Mouse (Mus musculus) gonadal fat pad, adult 2 months (tissue): ENCODE measurements around the gene Inka1. TPM values are rescaled to one million over a fixed set of nuclear protein-coding genes. Genes with fewer than 3 reads are reported as not detected.

ENCODE experiments used
- DNase-seq: peaks from one replicate; pipeline ENCODE4 v3.0.0-alpha.2; 2012; ENCODE audit warnings: low read depth
- polyA plus RNA-seq: library from polyadenylated mRNA; depleted of rRNA; stranded (reverse); fragments of >200 nt; gene quantifications from 2 replicates; pipeline ENCODE4 v1.2.3, GENCODE M21; 2012

Inka1 gene
- polyA plus RNA-seq, 1 experiment = 20.8 TPM

DNA sequence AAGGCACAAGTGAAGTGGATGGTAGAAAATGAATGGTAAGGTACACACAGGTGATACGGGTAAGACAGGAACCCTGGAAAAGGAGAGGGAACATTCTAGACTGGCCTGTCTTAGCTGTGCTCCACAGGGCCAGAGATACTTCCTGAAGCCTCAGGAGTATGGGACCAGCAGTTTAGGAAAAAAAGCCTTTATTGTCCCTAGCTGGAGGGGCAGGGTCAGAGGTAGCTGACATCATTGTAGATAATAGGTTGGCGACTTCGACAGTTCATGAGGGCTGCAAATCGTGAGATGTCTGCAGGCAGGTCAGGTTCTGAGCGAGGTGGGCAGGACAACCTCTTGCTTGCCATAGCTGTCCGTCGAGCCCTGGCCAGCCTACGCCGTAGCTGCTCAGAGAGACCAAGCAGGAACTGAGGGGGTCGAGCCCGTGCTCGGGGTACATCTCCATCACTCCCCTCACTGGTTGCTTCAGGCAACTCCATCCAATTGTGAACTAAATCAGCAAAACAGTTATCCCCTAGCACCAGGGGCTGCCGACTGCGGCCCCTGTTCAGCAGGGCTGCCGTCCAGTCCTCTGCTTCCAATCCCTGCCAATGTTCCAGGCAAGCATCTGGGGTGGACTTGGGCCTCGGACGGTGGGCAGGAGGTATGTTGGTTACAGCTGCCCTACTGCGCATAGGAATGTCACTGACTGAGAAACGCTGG, 1.5 kb downstream of the Inka1 start:
- DNase-seq = no peak

DNA sequence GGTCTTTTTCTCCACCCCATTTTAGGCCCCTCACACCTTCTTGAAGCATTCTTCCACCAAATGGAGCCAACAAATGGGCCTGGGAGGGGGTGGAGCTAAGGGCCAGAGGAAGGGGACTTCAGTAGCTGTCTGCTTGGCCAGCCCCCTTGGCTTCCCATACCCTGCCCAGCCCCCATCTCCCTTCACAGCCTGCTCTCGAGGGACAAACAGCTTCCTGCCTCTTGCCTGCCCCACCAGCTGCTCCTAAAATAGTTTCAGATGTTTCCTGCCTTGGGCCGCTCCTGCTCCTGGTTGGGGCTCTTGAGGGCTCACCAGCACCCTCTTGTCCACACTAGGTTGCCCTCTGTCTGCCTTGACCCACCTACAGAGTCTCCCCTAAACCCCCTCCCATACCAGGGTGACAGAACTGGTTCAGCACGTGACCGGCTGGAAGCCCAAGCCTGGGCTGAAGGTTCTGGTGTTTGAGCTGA, 2.2 kb downstream of the Inka1 start:
- DNase-seq = no peak

DNA sequence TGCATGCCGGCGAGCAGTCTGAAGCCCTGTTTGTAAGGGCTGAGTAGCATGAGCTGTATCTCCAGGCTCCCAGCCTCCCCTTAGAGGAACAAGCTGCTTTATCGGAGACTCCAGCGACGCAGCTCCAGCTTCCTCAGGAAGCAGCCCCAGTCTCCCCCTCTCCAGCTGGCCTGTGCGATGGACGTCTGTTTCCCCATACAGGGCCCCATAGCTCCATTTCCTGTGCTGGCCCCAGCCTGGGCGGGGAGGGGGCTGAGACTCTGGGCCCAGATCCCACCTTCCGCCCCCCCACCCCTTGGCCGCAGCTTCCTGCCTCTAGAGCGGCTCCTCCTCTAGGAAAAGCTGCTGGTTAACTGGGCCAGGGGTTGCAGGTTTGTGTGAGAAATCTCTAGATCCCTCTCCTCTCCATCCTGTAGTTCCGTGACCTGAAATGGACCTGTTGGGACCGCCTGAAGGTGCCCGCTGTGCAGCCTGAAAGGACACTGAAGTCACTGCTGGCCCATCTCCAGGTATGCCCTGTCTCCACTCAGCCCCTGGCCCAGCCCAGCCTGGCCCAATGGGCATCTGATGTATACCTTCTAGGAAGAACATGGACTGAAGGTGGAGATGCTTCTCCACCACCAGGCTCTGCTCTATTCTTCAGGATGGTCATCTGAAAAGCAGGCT, 2.9 kb downstream of the Inka1 start, which contains the start of gene Gm20661:
Gene Gm20661, plus strand, starts transcription at position 378 of the 666 bp plus-strand sequence.
- no peak for DNase-seq

DNA sequence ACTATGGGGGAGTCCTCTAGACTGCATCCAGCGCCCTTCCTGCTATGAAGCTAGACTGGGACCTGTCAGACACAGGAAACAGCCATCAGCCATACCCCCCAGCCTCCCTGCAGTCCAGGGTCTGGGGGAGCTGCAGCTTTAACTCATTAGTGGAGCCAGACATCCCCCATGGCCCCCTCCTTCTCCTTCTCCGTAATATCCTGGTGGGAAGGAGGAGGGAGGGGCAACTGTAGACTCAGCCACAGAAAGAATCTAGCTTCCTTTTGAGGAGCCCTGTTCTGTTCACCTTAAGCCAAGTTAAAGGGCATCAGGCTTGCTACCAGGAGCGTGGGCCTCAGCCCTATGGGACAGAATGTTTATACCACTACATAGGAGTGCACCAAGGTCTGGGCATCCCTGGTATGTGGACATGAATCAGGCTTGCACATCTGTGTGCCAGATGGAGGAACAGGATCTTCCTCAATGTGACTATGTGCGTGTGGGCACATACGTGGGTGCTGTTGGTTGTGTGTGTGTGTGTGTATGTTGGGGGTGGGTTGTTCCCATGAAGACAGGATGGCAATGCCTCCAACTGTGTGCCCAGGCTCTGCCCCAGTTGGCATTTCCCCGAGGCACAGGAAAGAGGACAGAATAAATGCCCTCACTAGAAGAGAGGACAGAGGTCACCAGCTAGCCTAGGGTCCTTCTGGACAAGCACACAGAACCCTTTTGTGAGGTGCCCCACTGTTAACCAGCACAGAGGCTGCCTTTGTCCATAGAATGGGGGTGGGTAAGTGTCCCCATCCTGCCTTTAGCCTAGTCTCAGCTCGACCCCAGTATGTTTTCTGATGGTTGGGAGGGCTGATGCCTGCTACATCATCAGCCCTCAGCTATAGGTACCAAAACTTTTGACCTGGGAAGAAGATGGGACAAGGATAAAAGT, 3.7 kb downstream of the Inka1 start:
- DNase-seq = no peak

DNA sequence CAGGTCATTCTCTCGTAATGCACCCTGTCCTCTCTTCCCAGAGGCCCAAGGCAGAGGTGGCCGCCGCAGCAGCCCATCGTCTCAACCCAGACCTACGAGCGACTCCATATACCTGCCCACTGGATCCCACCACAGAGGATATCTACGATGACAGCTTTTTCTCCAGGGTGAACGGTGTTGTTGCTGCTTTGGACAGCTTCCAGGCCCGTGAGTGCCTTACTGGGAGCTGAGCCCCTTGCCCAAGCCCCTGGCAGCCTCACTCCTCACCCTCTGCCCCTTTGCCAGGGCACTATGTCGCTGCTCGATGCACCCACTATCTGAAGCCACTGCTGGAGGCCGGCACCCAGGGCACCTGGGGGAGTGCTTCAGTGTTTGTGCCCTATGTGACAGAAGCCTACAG, 6.9 kb downstream of the Inka1 start:
- DNase-seq = no peak

DNA sequence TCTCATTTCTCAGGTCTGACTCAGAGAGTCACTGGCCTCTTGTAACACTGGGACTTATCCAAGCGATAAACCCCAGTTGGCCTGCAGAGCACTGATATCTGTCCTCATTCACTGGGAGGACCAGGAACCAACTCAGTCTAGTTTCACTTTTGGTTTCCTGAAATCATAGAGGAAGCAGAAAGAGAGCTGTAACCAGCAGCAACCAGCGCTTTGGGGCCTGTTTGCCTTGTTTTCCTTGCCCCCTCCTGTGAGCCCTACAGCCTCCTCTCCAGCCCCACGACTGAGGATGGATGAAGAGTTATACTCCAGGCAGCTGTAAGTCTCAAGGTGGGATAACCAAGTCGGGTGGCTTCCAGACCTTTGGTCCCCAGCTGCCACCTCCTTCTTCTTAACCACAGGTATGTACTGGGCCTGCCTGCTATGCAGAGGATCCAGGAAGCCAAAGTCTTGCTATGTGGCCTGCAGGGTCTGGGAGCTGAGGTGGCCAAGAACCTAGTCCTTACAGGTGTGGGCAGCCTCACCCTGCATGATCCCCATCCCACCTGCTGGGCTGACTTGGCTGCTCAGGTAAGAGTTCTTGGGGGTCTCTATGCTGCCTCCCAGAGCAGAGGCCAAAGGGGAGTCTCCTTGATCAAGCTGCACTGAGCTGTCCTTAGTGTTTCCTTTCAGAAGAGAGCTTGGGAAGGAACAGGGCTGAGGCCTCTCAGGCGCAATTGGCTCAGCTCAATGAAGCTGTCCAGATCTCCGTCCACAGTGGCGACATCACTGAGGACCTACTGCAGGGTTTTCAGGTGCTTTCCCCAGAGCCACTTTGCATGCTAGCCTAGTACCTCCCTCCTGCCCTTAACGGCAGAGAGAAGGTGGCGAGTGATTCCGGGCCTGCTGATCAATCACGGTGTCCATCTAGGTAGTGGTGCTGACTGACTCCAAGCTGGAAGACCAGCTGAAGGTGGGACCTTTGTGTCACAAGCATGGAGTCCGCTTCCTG, 10.0 kb downstream of the Inka1 start, which contains the start of gene Uba7:
Gene Uba7, plus strand, starts transcription at position 107 of the 988 bp plus-strand sequence.
- DNase-seq = no peak

DNA sequence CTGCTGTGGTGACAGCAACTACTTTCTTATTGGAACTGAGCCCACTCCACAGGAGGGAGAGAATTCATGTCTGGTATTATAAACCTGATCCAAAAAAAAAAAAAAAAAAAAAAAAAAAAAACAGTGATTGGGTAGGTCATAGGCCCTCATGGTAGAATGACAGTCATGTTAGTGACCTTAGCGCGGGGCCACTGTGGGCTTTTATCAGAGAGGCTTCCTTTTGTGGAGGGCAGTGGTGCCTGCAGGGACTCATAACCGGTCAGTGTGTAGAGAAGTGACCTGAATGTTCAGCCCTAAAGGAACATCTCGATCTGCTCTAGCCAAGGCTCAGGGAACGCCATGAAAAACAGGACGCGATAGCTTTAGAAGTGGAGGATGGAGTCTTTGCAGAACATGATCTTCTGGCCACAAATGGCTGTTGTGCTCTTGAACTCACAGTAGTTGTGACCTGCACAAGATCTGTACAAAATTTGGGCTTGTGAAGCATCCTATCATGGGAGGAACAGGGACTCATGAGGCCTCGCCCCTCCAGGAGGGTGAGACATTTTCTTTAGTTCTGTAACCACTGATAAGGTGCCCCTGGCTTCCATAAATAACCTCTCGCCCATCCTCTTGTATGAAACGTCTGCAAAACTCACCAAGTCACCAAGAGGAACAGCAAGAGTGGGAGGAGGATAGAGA, 11.0 kb downstream of the Inka1 start:
- no peak for DNase-seq

DNA sequence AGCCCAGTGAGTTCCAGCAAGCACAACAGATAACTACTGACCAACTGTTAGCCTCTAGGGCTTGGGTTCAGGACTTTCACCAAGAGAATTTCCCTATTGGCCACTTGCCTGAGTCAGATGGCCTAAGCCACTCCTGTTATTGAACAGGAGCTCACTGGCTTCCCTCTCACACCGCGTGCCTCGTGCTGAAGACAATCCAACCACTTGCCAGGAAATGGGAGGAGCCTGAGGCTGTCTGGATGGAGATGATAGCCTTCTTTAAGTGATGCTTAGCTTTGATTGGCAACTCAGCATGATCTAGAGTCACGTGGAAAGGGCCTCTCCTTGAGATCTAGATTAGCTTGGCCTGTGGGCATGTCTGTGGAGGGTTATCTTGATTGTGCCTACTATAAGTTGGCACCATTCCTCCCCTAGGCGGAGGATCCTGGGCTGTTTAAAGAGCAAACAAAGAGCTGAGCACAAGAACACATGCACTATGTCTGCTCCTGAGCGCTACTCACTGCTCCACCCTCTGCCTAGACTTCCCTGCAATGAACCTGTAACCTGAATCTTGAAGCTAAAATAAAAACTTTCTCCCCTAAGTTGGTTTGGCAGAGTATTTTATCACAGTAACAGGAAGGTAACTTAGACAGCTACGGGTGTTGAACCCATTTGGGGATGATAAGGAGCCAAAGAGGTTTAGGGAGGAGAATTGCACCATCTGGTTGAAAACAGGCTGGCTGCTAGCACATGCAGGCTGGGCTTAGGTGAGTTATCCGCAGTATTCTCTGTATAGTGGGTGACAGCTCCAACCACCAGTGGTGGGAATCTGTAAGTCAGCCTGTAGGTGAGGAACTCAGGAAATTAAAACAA, 13.8 kb downstream of the Inka1 start:
- no peak for DNase-seq

DNA sequence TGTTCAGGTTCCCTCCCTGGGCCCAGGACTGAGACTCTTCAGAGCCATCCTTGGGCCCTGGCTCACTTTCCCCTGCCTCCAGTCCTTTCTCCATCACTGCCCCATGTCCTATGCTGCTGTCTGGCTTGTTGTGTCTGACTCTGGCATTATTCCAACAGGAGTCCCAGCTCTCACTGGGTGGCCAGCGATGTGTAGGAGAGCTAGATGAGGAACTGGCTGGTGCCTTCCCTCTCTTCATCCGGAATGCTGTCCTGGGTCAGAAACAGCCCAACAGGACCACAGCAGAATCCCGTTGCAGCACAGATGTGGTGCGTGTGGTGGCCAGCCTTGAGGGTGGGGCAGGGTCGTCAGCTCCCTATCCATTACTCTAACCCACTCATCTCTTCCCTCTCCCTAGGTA, 15.4 kb downstream of the Inka1 start:
- no peak for DNase-seq

DNA sequence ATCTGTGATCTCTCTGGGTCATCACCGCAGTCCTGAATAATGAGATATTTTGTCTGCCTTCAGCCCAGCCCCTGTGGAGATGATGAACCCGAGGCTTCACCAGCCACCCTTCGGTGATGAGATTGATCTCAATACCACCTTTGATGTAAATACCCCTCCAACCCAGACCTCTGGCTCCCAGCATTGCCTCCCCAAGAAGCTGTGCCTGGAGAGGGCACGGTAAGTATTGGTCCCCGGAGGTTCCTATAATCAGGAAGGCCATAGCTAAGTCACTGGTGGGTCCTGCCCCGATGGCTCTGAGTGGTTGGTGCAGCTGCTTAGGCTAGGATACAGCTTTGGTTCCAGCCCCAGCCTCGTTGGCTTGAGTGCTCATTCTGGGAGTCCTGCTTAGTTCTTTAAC, 17.1 kb downstream of the Inka1 start:
- no peak for DNase-seq

DNA sequence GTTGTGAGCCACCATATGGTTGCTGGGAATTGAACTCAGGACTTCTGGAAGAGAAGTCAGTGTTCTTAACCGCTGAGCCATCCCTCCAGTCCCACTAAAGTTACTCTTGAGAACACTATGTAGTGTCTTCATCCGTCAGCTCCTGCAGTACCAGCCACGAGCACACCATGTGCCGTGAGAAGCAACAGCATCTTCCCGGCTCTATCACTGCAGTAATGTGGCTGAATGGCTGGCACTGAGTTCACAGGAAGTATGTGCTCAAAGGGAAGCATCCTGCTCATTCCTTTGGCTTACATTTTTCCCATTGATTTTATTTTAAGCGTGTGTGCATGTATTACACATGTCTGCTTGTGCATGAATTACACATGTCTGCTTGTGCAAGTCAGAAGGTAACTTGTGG, 18.2 kb downstream of the Inka1 start:
- no peak for DNase-seq

DNA sequence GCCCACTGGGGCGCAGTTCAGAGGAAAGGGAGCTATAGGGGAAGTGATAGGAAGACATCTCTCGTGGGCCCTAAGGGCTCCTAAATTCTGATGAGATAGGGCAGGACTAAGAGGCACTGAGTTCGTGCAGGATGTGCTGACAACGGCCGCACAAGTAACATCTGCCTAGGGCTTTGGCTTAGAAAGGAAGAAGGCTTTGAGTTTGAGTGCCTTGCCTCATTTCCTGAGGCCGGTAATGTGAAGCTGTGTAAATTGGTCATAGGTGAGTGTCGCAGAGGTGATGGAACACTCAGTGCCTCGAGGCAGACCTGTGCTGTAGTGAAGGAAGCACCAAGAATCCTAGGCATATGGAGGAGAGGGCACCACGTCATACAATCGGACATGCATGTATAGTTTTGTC, 19.0 kb downstream of the Inka1 start:
- no peak for DNase-seq

DNA sequence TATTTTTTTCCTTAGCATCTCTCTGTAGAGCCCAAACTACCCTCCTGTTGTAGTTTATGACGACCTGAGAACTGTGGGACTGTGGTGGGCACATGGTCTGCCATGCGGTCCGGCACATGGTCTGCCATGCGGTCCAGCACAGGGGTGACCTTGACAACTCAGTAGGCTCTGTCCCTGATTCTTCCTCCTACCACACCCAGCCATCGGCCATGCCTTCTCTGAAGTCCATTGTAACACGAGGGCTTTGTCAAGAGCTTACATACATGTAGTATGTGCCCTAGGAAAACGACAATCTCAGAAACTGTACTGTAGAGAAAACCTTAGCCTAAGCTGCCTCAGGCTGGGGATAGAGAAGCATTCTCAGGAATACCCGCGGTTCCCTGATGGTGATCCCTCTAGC, 21.0 kb downstream of the Inka1 start:
- no peak for DNase-seq

DNA sequence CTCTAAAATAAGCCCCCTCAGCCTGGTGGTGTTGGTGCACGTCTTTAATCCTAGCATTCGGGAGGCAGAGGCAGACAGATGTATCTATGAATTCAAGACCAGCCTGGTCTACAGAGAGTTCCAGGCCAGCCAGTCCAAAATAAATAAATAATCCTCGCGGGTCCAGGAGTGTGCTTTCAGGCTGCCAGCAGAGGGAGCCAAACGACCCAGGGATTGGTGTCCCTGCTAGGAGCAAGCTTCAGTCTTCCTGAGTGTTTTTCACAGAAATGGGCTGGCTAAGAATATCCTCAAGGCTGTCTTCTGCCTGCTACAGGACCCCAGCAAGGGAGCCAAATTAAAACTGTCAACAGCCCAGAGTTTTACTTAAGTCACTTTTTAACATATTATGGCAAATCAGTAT, 22.0 kb downstream of the Inka1 start:
- DNase-seq = no peak

DNA sequence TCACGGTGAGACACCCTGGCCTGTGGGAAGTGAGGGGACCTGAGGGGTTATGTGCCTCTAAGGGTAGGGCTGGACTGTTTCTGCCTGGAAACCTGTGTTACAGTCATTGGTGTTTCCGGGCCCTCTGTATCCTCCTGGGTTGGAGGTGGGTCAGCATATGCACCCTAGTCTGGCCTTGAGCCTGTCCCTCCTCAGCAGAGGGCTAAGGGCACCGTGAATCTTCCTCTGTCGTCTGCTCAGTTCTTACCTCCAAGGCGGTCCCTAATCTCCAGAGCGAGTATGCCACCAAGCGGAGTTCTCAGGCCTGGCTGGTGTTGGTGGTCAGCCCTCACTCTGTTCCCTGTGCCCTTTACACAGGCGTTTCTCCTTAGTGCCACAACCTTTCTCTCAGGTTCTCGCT, 22.8 kb downstream of the Inka1 start:
- DNase-seq = no peak

DNA sequence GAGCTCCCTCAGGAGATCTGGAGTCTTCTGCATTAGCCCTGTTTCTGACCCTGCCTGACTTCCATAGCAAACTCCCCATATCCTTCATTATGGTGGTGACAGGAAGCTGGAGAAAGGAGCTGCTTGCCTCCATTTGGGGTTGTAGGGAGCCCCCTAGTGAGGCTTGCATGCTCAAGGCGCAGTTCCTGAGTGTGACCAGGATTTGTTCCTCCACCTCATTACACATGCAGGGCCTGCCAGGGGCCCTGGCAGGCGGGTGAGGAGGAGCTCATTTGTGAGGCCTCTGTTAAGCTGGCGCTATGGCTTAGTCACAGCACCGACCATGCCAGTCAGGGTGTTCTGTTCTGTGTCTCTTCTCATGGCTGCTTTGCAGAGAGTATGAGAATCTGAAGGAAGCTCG, 23.8 kb downstream of the Inka1 start:
- DNase-seq = no peak

DNA sequence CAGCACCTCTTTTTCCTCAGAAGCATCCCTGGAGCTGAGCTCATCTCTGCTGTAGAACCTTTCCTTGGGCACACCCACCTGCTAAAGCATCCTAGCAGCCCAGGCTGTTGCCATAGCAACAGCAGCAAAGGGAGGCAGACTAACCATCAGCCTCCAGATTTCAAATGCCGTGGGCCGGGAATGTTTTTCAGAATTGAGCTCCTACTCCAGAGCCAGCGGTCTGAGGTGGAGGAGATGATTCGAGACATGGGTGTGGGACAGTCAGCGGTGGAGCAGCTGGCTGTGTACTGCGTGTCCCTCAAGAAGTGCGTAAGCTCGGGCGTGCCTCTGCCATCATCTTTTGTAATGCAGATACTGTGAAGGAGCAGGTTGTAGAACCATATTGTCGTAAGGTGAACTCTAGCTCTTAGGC, 24.3 kb downstream of the Inka1 start:
- no peak for DNase-seq

DNA sequence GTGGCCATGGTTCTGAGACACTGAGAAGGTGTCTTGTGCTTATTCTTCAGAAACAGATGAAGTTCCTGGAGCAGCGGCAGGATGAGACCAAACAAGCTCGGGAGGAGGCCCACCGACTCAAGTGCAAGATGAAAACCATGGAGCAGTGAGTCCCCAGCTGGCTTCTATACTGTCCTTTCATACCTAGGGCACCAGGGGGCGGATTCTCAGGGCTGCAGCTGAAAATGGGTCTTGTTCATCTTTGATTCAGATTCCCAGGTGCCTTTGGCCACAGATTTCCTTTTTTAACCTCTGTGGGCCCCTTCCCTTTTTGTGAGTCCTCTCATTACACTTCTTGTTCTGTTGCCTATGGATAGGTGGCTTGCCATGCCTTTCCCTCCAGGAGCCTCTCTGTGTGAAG, 24.8 kb downstream of the Inka1 start:
- no peak for DNase-seq

DNA sequence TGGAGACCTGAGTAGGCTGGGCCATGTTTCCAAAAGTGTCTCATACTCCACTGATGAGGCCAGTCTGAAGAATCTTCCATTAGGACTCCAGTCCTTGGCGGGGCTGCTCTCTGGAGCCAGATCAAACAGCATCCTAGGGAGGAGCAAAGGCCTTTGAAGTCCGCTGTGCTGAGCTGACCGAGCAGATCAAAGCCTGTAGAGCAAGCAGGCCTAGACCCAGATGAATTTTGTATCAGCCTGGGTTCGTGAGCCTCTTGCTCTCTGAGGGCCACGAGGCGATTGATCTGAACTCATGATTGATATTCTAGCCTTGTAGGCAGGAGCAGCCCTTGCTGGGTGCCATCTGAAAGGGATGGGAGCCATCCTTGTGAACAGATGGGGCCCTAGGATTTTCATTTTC, 25.8 kb downstream of the Inka1 start:
- no peak for DNase-seq

DNA sequence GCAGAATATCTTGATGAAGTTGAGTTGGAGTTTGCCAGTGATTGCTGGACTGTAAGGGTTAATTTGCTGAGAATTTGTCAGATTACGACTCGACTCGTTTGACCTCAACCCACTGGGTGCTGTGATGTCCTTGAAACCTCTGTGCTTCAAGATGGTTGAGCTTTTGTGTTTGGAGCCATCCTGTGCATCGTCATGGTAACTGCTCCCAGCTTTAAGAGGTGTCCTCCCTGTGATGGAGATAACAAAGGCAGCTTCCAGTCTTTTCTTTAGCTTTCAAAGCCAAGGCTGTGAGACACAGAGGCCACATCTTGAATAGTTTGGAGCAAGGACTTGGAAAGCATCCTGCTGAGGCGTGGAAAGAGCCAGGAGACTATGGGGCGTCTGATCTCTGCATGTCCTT, 28.5 kb downstream of the Inka1 start:
- DNase-seq = no peak
